ENCODE assay signal across 8 mouse cellular contexts in genomic region chr10:111099812-111100464, GRCm38 (mm10).
A peak's percentile ranks its signal among the peaks of the same experiment; 100 is the strongest.
DNase-seq lines count a peak whose midpoint lies in the region; ATAC-seq and TF ChIP-seq lines count a peak whose summit lies in the region.

No protein-coding gene starts in this region.

- no peak overlapping the region for H3K27ac ChIP-seq in bone marrow, adult 2 months (ENCODE audit: control insufficient read depth, insufficient read depth, low read depth, low read length, poor library complexity)
- H3K27ac ChIP-seq in embryonic facial prominence, embryonic 14.5 days (replicated peaks; ENCODE audit: low read depth, low read length) = no peak overlapping the region
- 0 out of 2 replicates have a peak overlapping the region, but pooled peaks have one; percentile 25 for H3K27ac ChIP-seq in heart, embryonic 16.5 days (ENCODE audit: low read length)

- H3K9me3 ChIP-seq in embryonic facial prominence, embryonic 14.5 days (ENCODE audit: control insufficient read depth, low read length) = no peaks in the 10 kb centered on the region
- H3K9me3 ChIP-seq in heart, embryonic 16.5 days (replicated peaks; ENCODE audit: control insufficient read depth, low read length) = no peaks in the 10 kb centered on the region

- H3K4me3 ChIP-seq in bone marrow, adult 2 months (replicated peaks; ENCODE audit: control insufficient read depth, low read depth, low read length) = no peak overlapping the region
- no peak overlapping the region for H3K4me3 ChIP-seq in embryonic facial prominence, embryonic 14.5 days (ENCODE audit: low read depth, low read length)
- no peak overlapping the region for H3K4me3 ChIP-seq in heart, embryonic 16.5 days (ENCODE audit: low read length)
- no peak overlapping the region for H3K4me3 ChIP-seq in lung, adult 2 months (replicated peaks; ENCODE audit: extremely low read depth, low read depth, low read length)

- no peaks in the 10 kb centered on the region for H3K4me1 ChIP-seq in bone marrow, adult 2 months (ENCODE audit: control insufficient read depth, insufficient read depth, low read length)
- H3K4me1 ChIP-seq in embryonic facial prominence, embryonic 14.5 days (ENCODE audit: control insufficient read depth, insufficient read depth, low read length) = peaks cover 6% of the 10 kb centered on the region; the same call in 1 of the 2 replicates
- H3K4me1 ChIP-seq in heart, embryonic 16.5 days (ENCODE audit: control insufficient read depth, insufficient read depth, low read length) = peaks cover 13% of the 10 kb centered on the region; the same call in 1 of the 2 replicates
- H3K4me1 ChIP-seq in lung, adult 2 months (ENCODE audit: control insufficient read depth, insufficient read depth, low read length) = peaks cover 4% of the 10 kb centered on the region; the same call in 1 of the 2 replicates

- H3K27me3 ChIP-seq in embryonic facial prominence, embryonic 14.5 days (replicated peaks; ENCODE audit: control insufficient read depth, insufficient read depth, low read length) = no peaks in the 10 kb centered on the region
- no peaks in the 10 kb centered on the region for H3K27me3 ChIP-seq in heart, embryonic 16.5 days (ENCODE audit: control insufficient read depth, insufficient read depth, low read length)

- no peaks in the 10 kb centered on the region for H3K36me3 ChIP-seq in embryonic facial prominence, embryonic 14.5 days (ENCODE audit: control insufficient read depth, insufficient read depth, low read length)
- H3K36me3 ChIP-seq in heart, embryonic 16.5 days (ENCODE audit: control insufficient read depth, insufficient read depth) = no peaks in the 10 kb centered on the region

- WGBS in bone marrow, adult 2 months = 32% methylated on average over 7 of the region's 7 CpGs
- WGBS in embryonic facial prominence, embryonic 14.5 days = 44% methylated on average over 7 of the region's 7 CpGs
- 38% methylated on average over 7 of the region's 7 CpGs for WGBS in heart, embryonic 16.5 days
- 16% methylated on average over 7 of the region's 7 CpGs for WGBS in lung, adult 2 months

- no peak overlapping the region for H3K9ac ChIP-seq in embryonic facial prominence, embryonic 14.5 days (ENCODE audit: low read depth, low read length)
- H3K9ac ChIP-seq in heart, embryonic 16.5 days (ENCODE audit: low read length) = no peak overlapping the region

- peak; percentile 28; the same call in 1 of the 2 replicates for ATAC-seq in embryonic facial prominence, embryonic 14.5 days (ENCODE audit: low read depth)
- no peak for ATAC-seq in heart, embryonic 16.5 days (replicated peaks; ENCODE audit: extremely low read depth, insufficient read depth, low FRiP score)

- H3K4me2 ChIP-seq in embryonic facial prominence, embryonic 14.5 days (ENCODE audit: low read depth, low read length) = no peak overlapping the region
- H3K4me2 ChIP-seq in heart, embryonic 16.5 days (ENCODE audit: low read depth, low read length) = no peak overlapping the region

- peak; percentile 53 for TF ChIP-seq CTCF in bone marrow, adult 2 months (IDR thresholded peaks at IDR 0.05; ENCODE audit: control insufficient read depth, insufficient read depth, low read length)
- TF ChIP-seq CTCF in lung, adult 2 months (IDR thresholded peaks at IDR 0.05; ENCODE audit: insufficient read depth, low read length) = peak; percentile 64

- no peak for TF ChIP-seq POLR2A in bone marrow, adult 2 months (IDR thresholded peaks at IDR 0.05; ENCODE audit: borderline replicate concordance, control insufficient read depth, low read depth, low read length)
- no peak for TF ChIP-seq POLR2A in lung, adult 2 months (IDR thresholded peaks at IDR 0.05; ENCODE audit: borderline replicate concordance, extremely low read depth, low read depth, low read length)

- peak; percentile 46 to 63 for DNase-seq in CD8-positive naive resting alpha-beta T cell, adult 2 months (ENCODE audit: low read depth in 2 of 2, low spot score in 2 of 2)
- peak; percentile 90 for DNase-seq in embryonic facial prominence, embryonic 14.5 days (ENCODE audit: low spot score)
- peak; percentile 85 for DNase-seq in kidney, postnatal 10 days
- peak; percentile 54 for DNase-seq in lung, adult 2 months
- peak; percentile 16 for DNase-seq in ovary, adult 18-20 months (ENCODE audit: low spot score)
- DNase-seq in thymus, postnatal 14 days = peak; percentile 75

Comparison
In these comparisons a context has a peak if more than half of its experiments do, and no peak if none do; other contexts are left out.
1. DNase-seq: peak in every context shown above with its lines; median percentile 90 in embryonic facial prominence, embryonic 14.5 days; 85 in kidney, postnatal 10 days; 75 in thymus, postnatal 14 days; 54 in CD8-positive naive resting alpha-beta T cell, adult 2 months; 54 in lung, adult 2 months; 16 in ovary, adult 18-20 months.